ENCODE assay signal across 8 mouse cellular contexts in the genomic region with DNA sequence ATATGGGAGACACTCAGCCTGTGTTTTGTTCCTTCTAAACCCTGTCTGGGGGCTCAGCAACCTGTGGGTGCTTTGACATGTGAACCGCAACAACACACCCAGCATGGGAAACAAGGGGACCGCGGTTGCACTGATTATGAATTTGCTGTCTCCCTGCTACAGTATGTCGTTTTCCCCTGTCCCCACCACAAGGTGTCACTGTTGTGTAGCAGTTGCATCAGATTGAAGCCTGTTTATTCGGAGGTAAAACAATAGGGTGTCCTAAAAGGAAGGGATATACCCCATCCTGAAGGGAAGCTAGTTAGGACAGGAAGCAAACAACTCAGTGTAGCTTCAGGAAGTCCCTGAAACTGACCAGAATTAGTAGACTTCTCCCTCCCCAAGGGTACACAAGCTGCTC. TPM values are rescaled to one million over a fixed set of nuclear protein-coding genes. Genes with fewer than 3 reads are reported as not detected.
DNase-seq lines count a peak whose midpoint lies in the region; ATAC-seq and TF ChIP-seq lines count a peak whose summit lies in the region.

No protein-coding gene starts in this region.

- no peak overlapping the region for H3K9ac ChIP-seq in kidney, embryonic 16.5 days (replicated peaks; ENCODE audit: low read length)
- no peak overlapping the region for H3K9ac ChIP-seq in liver, postnatal 0 days (replicated peaks)
- no peak overlapping the region for H3K9ac ChIP-seq in neural tube, embryonic 15.5 days (replicated peaks)

- H3K4me3 ChIP-seq in kidney, embryonic 16.5 days (ENCODE audit: low read length): no peak overlapping the region
- no peak overlapping the region for H3K4me3 ChIP-seq in liver, postnatal 0 days (ENCODE audit: low read depth, low read length)
- no peak overlapping the region for H3K4me3 ChIP-seq in neural tube, embryonic 15.5 days (replicated peaks)

- TF ChIP-seq CTCF in liver, postnatal 0 days (IDR thresholded peaks at IDR 0.05; ENCODE audit: low read depth): peak; percentile 91

- no peak for TF ChIP-seq EP300 in liver, postnatal 0 days (IDR thresholded peaks at IDR 0.05; ENCODE audit: low read depth)

- H3K36me3 ChIP-seq in kidney, embryonic 16.5 days (ENCODE audit: insufficient read depth, low read length): no peaks in the 10 kb centered on the region
- H3K36me3 ChIP-seq in liver, postnatal 0 days (replicated peaks; ENCODE audit: insufficient read depth, low read length): no peaks in the 10 kb centered on the region
- peaks cover 10% of the 10 kb centered on the region; the same call in 1 of the 2 replicates for H3K36me3 ChIP-seq in neural tube, embryonic 15.5 days

- no peak overlapping the region for H3K27ac ChIP-seq in kidney, embryonic 16.5 days (ENCODE audit: low read length)
- no peak overlapping the region for H3K27ac ChIP-seq in liver, postnatal 0 days (ENCODE audit: low read depth)
- no peak overlapping the region for H3K27ac ChIP-seq in neural tube, embryonic 15.5 days (replicated peaks)

- peak; percentile 67 for ATAC-seq in kidney, embryonic 16.5 days (ENCODE audit: low FRiP score, low TSS enrichment)
- ATAC-seq in liver, postnatal 0 days: peak; percentile 59; the same call in 1 of the 2 replicates
- peak; percentile 65; the same call in 1 of the 2 replicates for ATAC-seq in neural tube, embryonic 15.5 days (ENCODE audit: low FRiP score)
- ATAC-seq in monocyte, adult 5-6 weeks (replicated peaks; ENCODE audit: insufficient number of reproducible peaks, low FRiP score, low TSS enrichment, poor library complexity, severe bottlenecking): no peak

- no peaks in the 10 kb centered on the region for H3K27me3 ChIP-seq in kidney, embryonic 16.5 days (ENCODE audit: insufficient read depth, low read length)
- H3K27me3 ChIP-seq in liver, postnatal 0 days (ENCODE audit: insufficient read depth, low read length): no peaks in the 10 kb centered on the region
- no peaks in the 10 kb centered on the region for H3K27me3 ChIP-seq in neural tube, embryonic 15.5 days (replicated peaks)

- DNase-seq in CD4-positive helper T cell, adult 2 months (ENCODE audit: low read depth, low spot score): peak; percentile 71
- peak; percentile 84 for DNase-seq in MN1 (ENCODE audit: low spot score)
- DNase-seq in cerebellum, postnatal 10 days: peak; percentile 85 to 88
- DNase-seq in frontal cortex, postnatal 25 days (ENCODE audit: low spot score in 2 of 2): peak; percentile 50 to 59
- peak; percentile 68 for DNase-seq in liver, postnatal 0 days

- no peaks in the 10 kb centered on the region for H3K9me3 ChIP-seq in kidney, embryonic 16.5 days (ENCODE audit: low read length)
- no peaks in the 10 kb centered on the region for H3K9me3 ChIP-seq in liver, postnatal 0 days (ENCODE audit: low read length)
- no peaks in the 10 kb centered on the region for H3K9me3 ChIP-seq in neural tube, embryonic 15.5 days (replicated peaks)

- H3K4me1 ChIP-seq in kidney, embryonic 16.5 days (ENCODE audit: insufficient read depth, low read length): no peaks in the 10 kb centered on the region
- no peaks in the 10 kb centered on the region for H3K4me1 ChIP-seq in liver, postnatal 0 days (ENCODE audit: insufficient read depth)
- H3K4me1 ChIP-seq in neural tube, embryonic 15.5 days: peaks cover 9% of the 10 kb centered on the region

- no peak overlapping the region for H3K4me2 ChIP-seq in kidney, embryonic 16.5 days (replicated peaks; ENCODE audit: low read depth, low read length)
- no peak overlapping the region for H3K4me2 ChIP-seq in liver, postnatal 0 days (ENCODE audit: low read depth, low read length)
- no peak overlapping the region for H3K4me2 ChIP-seq in neural tube, embryonic 15.5 days

- WGBS in kidney, embryonic 16.5 days: 22% methylated on average over 5 of the region's 5 CpGs
- 21% methylated on average over 5 of the region's 5 CpGs for WGBS in liver, postnatal 0 days (ENCODE audit: insufficient replicate concordance)
- WGBS in neural tube, embryonic 15.5 days: 17% methylated on average over 5 of the region's 5 CpGs

RNA-seq across cellular contexts. Expression of a gene that starts 16.0 kb away (rescaled TPM):
- 2.8 and 3.6 TPM in 2 replicates for polyA plus RNA-seq in kidney, embryonic 16.5 days (2015; fragmentation: Nextera tagmentation; extraction: Ambion mirVana)
- polyA plus RNA-seq in liver, postnatal 0 days (2015; fragmentation: Nextera tagmentation; extraction: Ambion mirVana): not detected in 2 replicates
- polyA plus RNA-seq in neural tube, embryonic 15.5 days (2015; fragmentation: Nextera tagmentation; extraction: Ambion mirVana): 102 and 127 TPM in 2 replicates
- total RNA-seq in monocyte, adult 5-6 weeks (2017): not detected in 3 replicates

Comparison
In these comparisons a context has a peak if more than half of its experiments do, and no peak if none do; other contexts are left out.
1. RNA of a gene that starts 16.0 kb away (polyA plus RNA-seq): 102 to 127 TPM in neural tube, embryonic 15.5 days; 2.8 to 3.6 TPM in kidney, embryonic 16.5 days and not detected in liver, postnatal 0 days; every median in the first group is over 10 times any median in the second.
2. Peak in every context shown above with its lines, with median percentiles within 50 percentile points of each other: DNase-seq.